Comparison of ENCODE assay signal across 11 mouse cellular contexts in genomic region chr2:155878964-155879876, GRCm38 (mm10). TPM values are rescaled to one million over a fixed set of nuclear protein-coding genes. Genes with fewer than 3 reads are reported as not detected.
DNase-seq lines count a peak whose midpoint lies in the region.
"Had no signal": no experiment of that assay in that cellular context is flagged by ENCODE, and none has a peak within 500 bp of the region (broad histone marks: within the 10 kb centered on the region; RNA-seq: fewer than 3 reads in every experiment).

No protein-coding gene starts in this region.

- DNase-seq in heart, adult 9 months (ENCODE audit: low spot score in 2 of 2) = peak; percentile 7
- DNase-seq in heart, postnatal 25 days (ENCODE audit: low spot score) = no peak
- DNase-seq in NIH3T3 (ENCODE audit: low read depth) = peak; percentile 93
- peak; percentile 82 for DNase-seq in fat pad, adult 2 months (ENCODE audit: extremely low read depth, low read depth, low spot score)
- DNase-seq in kidney, postnatal 4 days = peak; percentile 16 to 37
- no peak for DNase-seq in cerebellum, adult 9-11 months
- DNase-seq in gastrocnemius, adult 8-10 months (ENCODE audit: low spot score in 2 of 2) = no peak
- DNase-seq in frontal cortex, postnatal 36 days (ENCODE audit: low spot score in 2 of 2) = no peak
- DNase-seq: cerebellum, adult 18-20 months; thymus, postnatal 25 days had no signal

- intact Hi-C loops in heart, postnatal 25 days (cut with DNase I) = no loop called here

RNA-seq across cellular contexts. Expression of gene Fam83c, which starts 44.6 kb away (rescaled TPM):
- total RNA-seq in heart, postnatal 25 days (2021) = not detected
- total RNA-seq in gastrocnemius, adult 8-10 months (2022) = not detected
- total RNA-seq: left cerebral cortex, adult 8-10 months had no signal

RNA-seq across cellular contexts. Expression of gene Uqcc1, which starts 50.9 kb away (rescaled TPM):
- total RNA-seq in heart, postnatal 25 days (2021) = 100 to 1,000 TPM; 248 to 268 TPM
- total RNA-seq in gastrocnemius, adult 8-10 months (2022) = 100 to 1,000 TPM; 154 to 182 (median 168) TPM

RNA-seq across cellular contexts. Expression of gene Eif6, which starts 52.5 kb away (rescaled TPM):
- 10 to 100 TPM; 51.1 to 52.0 TPM for total RNA-seq in heart, postnatal 25 days (2021)
- 10 to 100 TPM; 44.3 to 49.9 (median 48.6) TPM for total RNA-seq in gastrocnemius, adult 8-10 months (2022)

RNA-seq across cellular contexts. Expression of gene BC029722, which starts 60.0 kb away (rescaled TPM):
- total RNA-seq in heart, postnatal 25 days (2021) = 10 to 100 TPM; 24.8 to 25.7 TPM
- 10 to 100 TPM; 23.2 to 31.3 (median 27.6) TPM for total RNA-seq in gastrocnemius, adult 8-10 months (2022)

Comparison
In these comparisons a context has a peak if more than half of its experiments do, and no peak if none do; other contexts are left out.
1. DNase-seq: peak in heart, adult 9 months (2 of 2), NIH3T3 (single experiment), fat pad, adult 2 months (single experiment) and kidney, postnatal 4 days (2 of 2); none in heart, postnatal 25 days (single experiment), cerebellum, adult 9-11 months (single experiment), gastrocnemius, adult 8-10 months (0 of 2) and frontal cortex, postnatal 36 days (0 of 2).